Mouse (Mus musculus) brain, embryonic 18.5 days (tissue): Measurements from ENCODE around the gene Gm49355.
"Not testable (repeated sequence)": the region's sequence is repeated elsewhere in the genome, so short reads cannot be mapped to it uniquely, and the experiment has no call there.

ENCODE experiments used
- DNase-seq: peaks from one replicate; pipeline ENCODE4 v3.0.0-alpha.2; 2012; ENCODE audit warnings: low read depth, low spot score

The Gm49355 gene

DNA sequence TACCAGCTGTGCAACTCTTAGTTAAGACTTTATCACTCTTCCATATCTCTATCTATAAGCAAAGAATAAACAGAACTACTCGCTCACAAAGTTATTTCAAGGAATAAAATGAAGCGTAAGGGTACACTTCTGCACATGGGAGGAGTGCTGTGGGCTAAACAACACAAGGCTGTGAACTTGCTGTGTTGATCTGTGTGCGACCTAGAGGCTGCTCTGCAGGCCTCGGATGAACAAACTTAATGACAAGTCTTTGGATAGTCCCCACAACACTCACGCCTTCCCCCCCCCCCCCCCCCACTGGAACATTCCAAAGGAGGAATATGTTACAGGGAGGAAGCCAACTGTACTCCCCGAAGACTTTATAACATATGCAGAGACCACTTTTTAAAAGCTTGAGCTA lies at the start of gene Gm49355:
Gene Gm49355 (plus strand): TSS at position 336 of the 400 bp plus-strand sequence.
- DNase-seq: no peak

DNA sequence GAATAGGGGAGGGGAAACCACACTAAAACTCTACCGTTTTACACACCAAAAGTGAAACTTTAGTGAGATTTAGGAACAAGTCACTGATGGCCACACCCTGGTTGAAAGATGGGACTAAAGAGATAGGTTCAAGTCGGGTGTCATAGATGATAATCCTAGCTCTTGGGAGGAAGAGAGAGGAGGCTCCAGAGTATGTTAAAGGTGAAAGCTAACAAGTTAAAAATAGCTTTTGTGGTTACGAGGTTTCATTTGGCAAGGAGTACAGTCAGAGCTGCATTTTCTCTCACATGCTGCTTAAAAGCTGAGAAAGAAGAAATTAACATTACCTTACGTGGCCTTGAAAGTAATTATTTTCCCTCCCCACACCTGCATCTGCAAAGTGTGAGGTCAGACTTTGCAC lies 40.0 kb upstream of the Gm49355 start:
- no peak for DNase-seq

DNA sequence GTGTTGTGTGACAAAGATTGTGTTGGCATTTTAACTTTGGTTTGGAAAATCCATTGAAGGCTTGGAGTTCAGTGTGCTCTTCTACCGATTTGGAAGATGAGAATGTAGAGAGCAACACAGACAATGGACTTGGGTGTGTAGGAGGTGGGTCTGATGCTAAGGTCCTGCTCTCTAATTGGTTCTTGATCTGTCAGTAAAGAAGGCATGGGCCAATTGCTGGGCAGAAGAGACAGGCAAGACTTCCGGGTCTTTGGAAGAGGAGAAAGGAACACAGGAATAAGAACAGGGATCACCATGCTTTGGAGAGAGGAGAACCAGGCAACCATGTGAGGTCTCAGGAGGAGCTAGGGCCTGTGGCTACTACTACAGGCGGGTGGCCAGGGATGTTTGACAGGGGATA lies 7.7 kb upstream of the Gm49355 start:
- DNase-seq: no peak

GRCm38 (mm10) chr14:12284141-12284912 lies 551 bp downstream of the Gm49355 start, which contains the start of gene 3830406C13Rik:
3830406C13Rik (plus strand) TSS chr14:12284173.
- DNase-seq: peak; percentile 63

DNA sequence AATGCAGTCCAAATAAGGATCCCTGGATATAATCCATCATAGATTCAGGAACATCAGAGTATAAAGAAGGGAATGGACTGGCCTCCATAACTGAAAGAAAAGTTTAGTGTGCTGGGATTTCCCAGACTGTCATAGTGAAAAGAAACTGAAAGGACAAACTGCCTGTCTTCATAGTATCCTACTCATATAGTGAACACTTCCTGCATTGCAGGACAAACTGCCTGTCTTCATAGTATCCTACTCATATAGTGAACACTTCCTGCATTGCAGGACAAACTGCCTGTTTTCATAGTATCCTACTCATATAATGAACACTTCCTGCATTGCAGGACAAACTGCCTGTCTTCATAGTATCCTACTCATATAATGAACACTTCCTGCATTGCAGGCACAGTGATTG lies 6.0 kb downstream of the Gm49355 start:
- not testable (repeated sequence) for DNase-seq

- no peak for DNase-seq
These were observed 12.6 kb downstream of the Gm49355 start for GRCm38 (mm10) chr14:12296391-12296790.

- DNase-seq: no peak
These were observed 15.4 kb downstream of the Gm49355 start for GRCm38 (mm10) chr14:12299171-12299570.

DNA sequence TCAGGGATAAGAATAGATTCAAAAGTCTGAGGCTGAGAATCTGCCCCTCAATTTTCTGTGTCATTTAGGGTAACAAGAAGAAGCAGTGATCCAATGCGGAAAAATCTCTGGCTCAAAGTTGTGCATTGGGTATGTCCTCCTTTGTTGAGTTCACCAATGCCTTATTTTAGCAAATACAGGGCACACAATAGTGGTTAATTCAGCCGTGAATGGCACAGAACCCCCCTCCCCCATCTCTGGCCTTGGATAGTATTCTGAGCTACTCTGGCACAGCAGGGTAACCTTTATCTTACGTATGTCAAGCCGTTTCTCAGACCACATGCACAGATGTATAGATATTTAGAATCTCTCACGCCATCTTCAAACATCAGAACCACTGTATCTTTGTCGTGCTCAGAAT lies 15.9 kb downstream of the Gm49355 start:
- no peak for DNase-seq

DNA sequence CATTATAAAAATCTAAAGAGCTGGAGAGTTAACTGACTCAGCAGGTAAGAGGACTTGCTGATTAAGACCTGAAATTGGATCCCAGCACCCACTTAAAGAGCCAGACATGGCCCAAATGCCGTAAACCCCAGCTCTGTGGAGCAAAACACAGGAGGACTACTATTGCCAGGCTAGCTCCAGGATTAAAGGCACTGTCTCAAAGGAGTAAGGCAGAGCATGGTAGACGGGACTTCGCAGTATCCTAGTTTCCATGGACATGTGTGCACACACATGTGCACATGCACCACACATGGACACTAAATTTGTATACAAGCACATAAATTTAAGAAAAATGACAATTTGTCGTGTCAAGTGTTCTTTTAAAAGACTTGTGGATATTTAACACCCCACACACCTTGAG lies 16.5 kb downstream of the Gm49355 start:
- no peak for DNase-seq

DNA sequence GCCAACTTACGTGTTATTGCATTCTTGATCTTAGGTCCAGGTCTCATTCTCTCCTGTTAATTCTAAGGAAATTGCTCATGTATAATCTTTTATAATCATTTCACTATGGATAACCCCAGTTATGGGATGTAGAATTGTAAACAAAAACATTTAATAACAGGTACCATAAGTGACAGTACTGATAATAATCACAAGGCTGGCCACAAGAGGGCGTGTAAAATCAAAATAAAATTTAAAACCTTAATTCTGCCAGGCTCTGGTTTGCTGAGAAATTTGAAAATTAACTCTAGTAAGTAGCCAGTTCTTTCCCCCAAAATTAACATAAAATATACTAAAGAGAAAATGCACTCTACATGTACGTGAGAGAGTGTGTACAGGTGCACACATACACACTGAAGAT lies 16.9 kb downstream of the Gm49355 start:
- no peak for DNase-seq

DNA sequence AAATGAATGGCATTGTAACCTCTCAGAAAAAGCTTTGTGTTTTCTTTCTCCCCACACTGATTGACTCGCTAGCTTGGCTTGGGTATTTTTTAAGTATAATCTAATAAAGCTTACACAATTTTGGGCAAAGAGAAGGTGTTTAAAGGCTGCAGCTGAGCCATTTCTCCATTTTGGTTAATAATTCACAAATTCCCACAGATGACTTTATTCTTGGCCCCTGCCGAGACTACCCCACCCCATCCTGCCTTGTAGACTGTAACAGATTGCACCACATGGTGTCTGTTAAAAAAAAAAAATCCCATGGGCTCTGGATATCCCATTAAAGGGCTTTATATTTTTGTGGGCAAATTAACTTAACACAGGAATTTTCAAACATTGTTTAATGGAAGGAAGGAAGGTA lies 19.3 kb downstream of the Gm49355 start:
- DNase-seq: no peak

DNA sequence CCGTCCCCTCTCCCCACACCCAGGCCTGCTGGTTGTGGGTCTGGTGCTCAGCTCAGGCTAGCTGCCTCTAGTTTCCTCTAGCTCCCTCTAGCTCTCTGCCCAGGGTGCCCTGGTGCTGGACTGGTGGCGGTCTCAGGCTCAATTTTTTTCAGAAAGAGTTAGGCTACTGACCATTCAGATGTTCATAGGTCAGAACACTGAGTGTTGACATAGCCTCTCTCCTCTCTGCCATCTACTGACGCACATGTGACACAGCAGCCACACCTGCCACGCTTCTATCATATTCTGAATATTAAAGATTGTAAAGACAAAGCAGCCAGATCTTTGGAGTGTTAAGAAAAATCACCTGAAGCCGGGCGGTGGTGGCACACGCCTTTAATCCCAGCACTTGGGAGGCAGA lies 49.8 kb downstream of the Gm49355 start:
- DNase-seq: no peak

DNA sequence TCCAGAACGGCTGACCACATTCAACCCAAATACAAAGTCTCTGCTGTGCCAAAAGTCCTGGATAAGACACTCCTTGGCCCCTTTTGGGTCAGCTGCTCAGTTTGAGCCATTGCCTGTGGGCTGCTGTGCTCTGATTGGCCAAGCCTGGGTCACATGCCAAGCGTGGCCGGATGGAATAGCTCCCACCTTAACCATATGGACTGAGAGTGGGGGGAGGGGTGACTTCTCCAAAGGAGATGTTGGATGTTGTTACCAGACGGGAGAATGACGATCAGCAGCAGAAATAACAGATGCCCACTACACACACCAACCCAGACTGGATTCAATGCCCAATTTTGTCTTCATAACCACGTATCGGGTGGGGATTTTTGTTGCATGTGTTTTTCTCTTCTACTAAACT lies 51.1 kb downstream of the Gm49355 start:
- DNase-seq: no peak

DNA sequence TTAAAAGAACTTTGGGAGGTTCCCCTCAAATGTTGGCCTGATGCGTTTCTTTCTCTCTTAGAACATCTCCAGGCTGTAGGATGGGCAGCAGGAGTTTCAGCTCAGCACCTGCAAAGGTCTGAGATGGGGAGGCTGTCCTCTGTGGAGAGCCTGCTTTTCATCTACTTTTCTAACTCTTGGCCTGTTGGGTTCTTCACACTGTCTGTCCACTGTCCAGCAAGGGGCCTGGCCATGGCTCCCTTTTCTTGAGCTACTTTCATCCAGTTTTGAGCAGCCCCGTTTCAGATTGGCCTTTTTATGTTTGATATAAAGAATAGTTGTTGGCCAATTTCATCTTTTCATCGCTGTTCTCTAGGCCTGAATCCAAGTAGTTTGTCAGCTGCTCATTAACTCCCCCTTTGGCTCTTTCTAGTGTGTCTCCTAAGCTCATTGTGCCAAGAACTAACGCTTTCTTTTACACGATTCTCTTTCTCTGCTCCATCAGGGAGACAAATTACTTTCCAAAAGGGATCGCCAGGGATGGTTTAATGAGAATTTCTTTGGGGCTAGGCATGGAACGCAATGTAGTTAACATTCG lies 53.7 kb downstream of the Gm49355 start:
- no peak for DNase-seq

DNA sequence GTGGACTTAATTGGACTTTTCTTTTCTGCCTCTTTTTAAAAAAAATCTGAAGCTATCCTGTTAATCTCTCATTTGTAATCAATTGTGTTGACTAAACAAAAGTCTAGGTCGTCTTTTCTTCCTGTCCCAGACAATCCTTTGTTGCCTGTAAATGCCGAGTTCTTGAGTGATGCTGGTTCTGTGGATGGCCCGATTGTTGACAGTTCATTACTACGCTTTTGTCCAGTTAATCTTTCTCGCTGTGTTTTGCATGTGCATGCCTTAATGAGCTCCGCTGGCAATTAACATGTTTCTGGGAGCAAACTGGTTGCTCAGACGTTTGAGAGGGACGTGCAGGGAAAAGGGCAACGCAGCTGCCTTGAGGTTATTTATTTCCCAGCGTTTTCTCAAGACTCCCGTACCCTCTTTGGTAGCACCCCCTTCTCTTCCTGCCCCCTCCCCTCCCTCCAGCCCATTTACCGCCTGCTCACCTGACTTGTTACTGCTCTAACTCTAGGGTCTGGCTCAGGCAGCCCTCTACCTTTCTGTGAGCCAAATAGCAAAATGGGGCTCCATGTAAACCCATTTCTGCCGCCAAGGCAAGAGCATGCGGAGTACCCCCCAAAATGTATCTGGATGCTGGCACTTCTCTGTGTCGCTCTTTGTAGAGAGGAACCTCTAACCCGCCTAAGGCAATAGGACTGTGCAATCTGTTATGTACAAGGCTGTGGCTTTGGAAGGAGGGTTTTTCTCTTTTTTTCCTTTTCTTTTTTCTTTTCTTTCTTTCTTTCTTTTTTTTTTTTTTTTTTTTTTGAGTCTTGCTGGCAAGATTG lies 54.4 kb downstream of the Gm49355 start:
- DNase-seq: no peak

- DNase-seq: no peak
These were observed 55.2 kb downstream of the Gm49355 start for GRCm38 (mm10) chr14:12338811-12339565.

GRCm38 (mm10) chr14:12340238-12341074 lies 56.7 kb downstream of the Gm49355 start:
- DNase-seq: no peak

DNA sequence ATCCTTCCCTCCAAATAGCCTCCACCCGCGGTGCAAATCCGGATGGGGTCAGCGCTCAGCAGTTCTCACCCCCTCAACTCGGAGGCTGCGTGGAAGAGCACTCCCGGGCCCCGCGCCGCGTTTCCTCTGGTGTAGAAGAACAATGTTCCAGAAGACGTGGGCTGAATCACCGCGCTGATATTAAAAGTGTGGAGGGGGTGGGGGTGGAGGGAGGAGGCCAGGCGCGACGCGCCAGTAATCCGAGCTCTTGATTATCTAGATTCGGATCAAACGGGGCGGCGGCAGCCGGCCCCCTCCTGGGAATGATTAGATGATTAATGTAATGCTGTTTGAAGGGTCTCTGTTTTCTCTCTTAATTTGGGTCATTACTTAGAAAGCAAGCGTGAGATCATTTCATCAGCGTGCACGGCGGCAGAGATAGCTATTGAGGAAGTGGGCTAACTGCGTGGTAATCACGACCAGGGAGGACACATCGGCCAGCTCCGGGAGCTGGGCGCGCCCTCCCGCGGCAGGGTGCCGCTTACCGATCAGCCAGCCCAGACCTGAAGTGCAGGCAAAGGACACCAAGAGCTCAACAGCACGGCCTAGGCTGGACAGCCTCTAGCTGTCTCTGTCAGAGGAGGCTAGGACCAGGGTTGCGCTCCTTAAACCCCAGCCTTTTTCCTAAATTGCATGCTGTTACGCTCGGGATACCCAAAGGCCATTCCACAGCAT lies 57.5 kb downstream of the Gm49355 start:
- no peak for DNase-seq

DNA sequence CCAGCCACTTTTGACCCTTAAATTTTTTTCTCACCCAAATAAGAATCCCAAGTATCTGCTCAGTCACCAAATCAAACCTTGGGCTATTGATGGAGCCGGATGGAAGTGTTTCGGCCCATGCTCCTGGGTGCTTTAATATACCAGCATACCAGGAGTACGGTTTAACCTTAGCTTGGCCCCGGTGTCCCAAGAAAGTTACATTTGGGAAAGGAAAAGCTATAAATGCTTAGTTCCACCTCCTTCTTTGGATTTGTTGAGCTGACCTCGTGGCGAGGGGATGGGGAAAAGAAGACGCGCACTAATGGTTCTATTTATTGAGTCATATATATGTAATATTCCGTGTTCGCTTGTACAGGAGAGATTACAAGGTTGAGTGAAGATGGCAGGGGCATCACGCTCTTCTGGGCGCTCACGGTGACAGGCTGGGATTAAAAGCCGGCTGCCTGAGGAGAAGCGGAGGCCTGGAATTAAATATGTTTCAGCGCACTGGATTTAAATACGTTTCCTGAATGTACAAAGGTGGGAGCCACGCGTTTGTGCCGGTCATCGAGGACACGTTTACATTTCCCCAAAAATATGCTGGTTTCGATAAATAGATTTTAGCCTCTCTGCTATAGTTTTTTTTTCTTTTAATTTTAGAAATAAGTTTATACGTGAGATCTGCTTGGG lies 58.1 kb downstream of the Gm49355 start:
- DNase-seq: no peak
